Mouse (Mus musculus): Measurements from ENCODE around the gene Rap1a.

Rap1a gene

GRCm38 (mm10) chr3:105806519-105807249 lies 5.5 kb upstream of the Rap1a start:
- in situ Hi-C loops (cut with MseI, MboI): no loop called here

- in situ Hi-C loops (cut with MseI, MboI): no loop called here
These were observed 2.5 kb upstream of the Rap1a start for GRCm38 (mm10) chr3:105803600-105803999.

GRCm38 (mm10) chr3:105800675-105801190 lies 403 bp downstream of the Rap1a start:
- in situ Hi-C loops (cut with MseI, MboI): no loop called here

GRCm38 (mm10) chr3:105800156-105800674 lies 921 bp downstream of the Rap1a start:
- in situ Hi-C loops (cut with MseI, MboI): no loop called here

- in situ Hi-C loops (cut with MseI, MboI): no loop called here
These were observed 1.8 kb downstream of the Rap1a start for GRCm38 (mm10) chr3:105799375-105799774.

- in situ Hi-C loops (cut with MseI, MboI): no loop called here
These were observed 2.4 kb downstream of the Rap1a start for GRCm38 (mm10) chr3:105798770-105799169.

GRCm38 (mm10) chr3:105797427-105797826 lies 3.7 kb downstream of the Rap1a start:
- in situ Hi-C loops (cut with MseI, MboI): no loop called here

- in situ Hi-C loops (cut with MseI, MboI): no loop called here
These were observed 4.4 kb downstream of the Rap1a start for GRCm38 (mm10) chr3:105796761-105797160.

GRCm38 (mm10) chr3:105794309-105794708 lies 6.8 kb downstream of the Rap1a start:
- in situ Hi-C loops (cut with MseI, MboI): no loop called here

- in situ Hi-C loops (cut with MseI, MboI): no loop called here
These were observed 8.8 kb downstream of the Rap1a start for GRCm38 (mm10) chr3:105792309-105792708.

- in situ Hi-C loops (cut with MseI, MboI): no loop called here
These were observed 10.0 kb downstream of the Rap1a start for GRCm38 (mm10) chr3:105791129-105791528.

GRCm38 (mm10) chr3:105790338-105790737 lies 10.8 kb downstream of the Rap1a start:
- in situ Hi-C loops (cut with MseI, MboI): no loop called here

- in situ Hi-C loops (cut with MseI, MboI): no loop called here
These were observed 11.4 kb downstream of the Rap1a start for GRCm38 (mm10) chr3:105789776-105790175.

GRCm38 (mm10) chr3:105787328-105787727 lies 13.8 kb downstream of the Rap1a start:
- in situ Hi-C loops (cut with MseI, MboI): no loop called here

- in situ Hi-C loops (cut with MseI, MboI): no loop called here
These were observed 15.3 kb downstream of the Rap1a start for GRCm38 (mm10) chr3:105785865-105786264.

GRCm38 (mm10) chr3:105783809-105784208 lies 17.3 kb downstream of the Rap1a start:
- in situ Hi-C loops (cut with MseI, MboI): no loop called here

GRCm38 (mm10) chr3:105782406-105782805 lies 18.7 kb downstream of the Rap1a start:
- in situ Hi-C loops (cut with MseI, MboI): no loop called here

- in situ Hi-C loops (cut with MseI, MboI): loop anchor here in 1 of 2 experiments (10.0 kb wide), 1 partner anchor 117 kb away; no protein-coding TSS in a partner anchor
These were observed 23.1 kb downstream of the Rap1a start for GRCm38 (mm10) chr3:105777997-105778396.

GRCm38 (mm10) chr3:105774496-105774895 lies 26.6 kb downstream of the Rap1a start:
- in situ Hi-C loops (cut with MseI, MboI): loop anchor here (5.0 to 10.0 kb wide), 2 partner anchors 120 to 123 kb away; no protein-coding TSS in a partner anchor

GRCm38 (mm10) chr3:105771534-105771933 lies 29.6 kb downstream of the Rap1a start:
- in situ Hi-C loops (cut with MseI, MboI): loop anchor here (5.0 to 10.0 kb wide), 2 partner anchors 123 to 126 kb away; no protein-coding TSS in a partner anchor

- in situ Hi-C loops (cut with MseI, MboI): loop anchor here (5.0 to 10.0 kb wide), 2 partner anchors 124 to 126 kb away; no protein-coding TSS in a partner anchor
These were observed 30.3 kb downstream of the Rap1a start for GRCm38 (mm10) chr3:105770836-105771235.

- in situ Hi-C loops (cut with MseI, MboI): no loop called here
These were observed 31.8 kb downstream of the Rap1a start for GRCm38 (mm10) chr3:105769380-105769779.

- in situ Hi-C loops (cut with MseI, MboI): no loop called here
These were observed 32.6 kb downstream of the Rap1a start for GRCm38 (mm10) chr3:105768529-105768928.
